Mouse (Mus musculus): Measurements from ENCODE around the gene Npsr1. TPM values are rescaled to one million over a fixed set of nuclear protein-coding genes. Genes with fewer than 3 reads are reported as not detected.

The Npsr1 gene
- total and polyA plus RNA-seq, 3 experiments: not detected

- intact Hi-C loops (cut with DNase I): no loop called here
- Histone ChIP-seq H3K27me3 (ENCODE audit: control insufficient read depth, insufficient read depth, low read length) (no peaks in the 10 kb centered on the region), H3K36me3 (ENCODE audit: control insufficient read depth, insufficient read depth, low read length) (no peaks in the 10 kb centered on the region)
Observed at GRCm38 (mm10) chr9:24283536-24283935, 185.7 kb downstream of the Npsr1 start.

GRCm38 (mm10) chr9:24284239-24285084 lies 186.7 kb downstream of the Npsr1 start:
- H3K27ac ChIP-seq: no peak overlapping the region
- intact Hi-C loops (cut with DNase I): no loop called here
- no peaks in the 10 kb centered on the region for H3K4me1 ChIP-seq (ENCODE audit: control insufficient read depth, insufficient read depth, low read length)
- WGBS: 77% methylated on average over 5 of the region's 5 CpGs
- no peak for DNase-seq
- no peak overlapping the region for H3K4me3 ChIP-seq
- no peaks in the 10 kb centered on the region for H3K27me3 ChIP-seq (ENCODE audit: control insufficient read depth, insufficient read depth, low read length)
- H3K36me3 ChIP-seq (ENCODE audit: control insufficient read depth, insufficient read depth, low read length): no peaks in the 10 kb centered on the region
- no peak for TF ChIP-seq CTCF (IDR thresholded peaks at IDR 0.05)
- no peak for TF ChIP-seq EP300 (IDR thresholded peaks at IDR 0.05; ENCODE audit: insufficient read depth, low read depth, low read length)
- no peak for TF ChIP-seq POLR2A (IDR thresholded peaks at IDR 0.05; ENCODE audit: insufficient read depth, low read depth, low read length)
- no peak overlapping the region for H3K9ac ChIP-seq (ENCODE audit: low read depth, low read length)
- no peaks in the 10 kb centered on the region for H3K79me2 ChIP-seq (replicated peaks; ENCODE audit: control insufficient read depth, insufficient read depth, low read length)

More at GRCm38 (mm10) chr9:24283536-24283935, 185.7 kb downstream of the Npsr1 start:
- no peaks in the 10 kb centered on the region for H3K4me1 ChIP-seq (ENCODE audit: control insufficient read depth, insufficient read depth, low read length)
- no peaks in the 10 kb centered on the region for H3K79me2 ChIP-seq (replicated peaks; ENCODE audit: control insufficient read depth, insufficient read depth, low read length)
- no peak overlapping the region for H3K9ac ChIP-seq (ENCODE audit: low read depth, low read length)
- no peak for DNase-seq
- TF ChIP-seq CTCF (IDR thresholded peaks at IDR 0.05): no peak
- TF ChIP-seq POLR2A (IDR thresholded peaks at IDR 0.05; ENCODE audit: insufficient read depth, low read depth, low read length): no peak
- no peak for TF ChIP-seq EP300 (IDR thresholded peaks at IDR 0.05; ENCODE audit: insufficient read depth, low read depth, low read length)
- no peak overlapping the region for H3K4me3 ChIP-seq
- no peak overlapping the region for H3K27ac ChIP-seq

DNA sequence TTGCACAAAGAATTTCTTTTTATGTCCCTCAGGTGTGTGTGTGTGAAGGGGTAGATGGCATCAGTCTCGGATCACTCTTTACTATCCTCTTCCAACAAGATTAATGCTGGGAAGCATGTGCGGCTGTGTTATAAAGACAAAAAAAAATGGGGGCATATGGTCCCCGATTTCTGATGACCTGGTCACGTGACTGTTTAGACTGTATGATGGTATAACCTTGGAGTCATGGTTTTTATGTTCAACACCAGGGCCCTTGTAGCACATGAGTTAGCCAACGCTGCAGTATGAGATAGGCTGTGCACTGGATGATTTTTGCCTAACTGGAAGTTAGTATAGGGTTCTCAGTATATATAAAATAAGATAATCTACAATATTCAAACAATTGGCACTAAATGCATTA lies 187.6 kb downstream of the Npsr1 start:
- no peak overlapping the region for H3K4me3 ChIP-seq
- intact Hi-C loops (cut with DNase I): no loop called here
- no peak overlapping the region for H3K27ac ChIP-seq
- H3K27me3 ChIP-seq (ENCODE audit: control insufficient read depth, insufficient read depth, low read length): no peaks in the 10 kb centered on the region
- no peaks in the 10 kb centered on the region for H3K79me2 ChIP-seq (replicated peaks; ENCODE audit: control insufficient read depth, insufficient read depth, low read length)
- no peaks in the 10 kb centered on the region for H3K4me1 ChIP-seq (ENCODE audit: control insufficient read depth, insufficient read depth, low read length)
- no peak for TF ChIP-seq POLR2A (IDR thresholded peaks at IDR 0.05; ENCODE audit: insufficient read depth, low read depth, low read length)
- TF ChIP-seq EP300 (IDR thresholded peaks at IDR 0.05; ENCODE audit: insufficient read depth, low read depth, low read length): no peak
- no peak for TF ChIP-seq CTCF (IDR thresholded peaks at IDR 0.05)
- 88% methylated on average over 5 of the region's 5 CpGs for WGBS
- H3K9ac ChIP-seq (ENCODE audit: low read depth, low read length): no peak overlapping the region
- DNase-seq: no peak
- H3K36me3 ChIP-seq (ENCODE audit: control insufficient read depth, insufficient read depth, low read length): no peaks in the 10 kb centered on the region

- no peak for DNase-seq
- WGBS: 42% methylated on average over 6 of the region's 6 CpGs
- intact Hi-C loops (cut with DNase I): no loop called here
- H3K27me3 ChIP-seq (ENCODE audit: control insufficient read depth, insufficient read depth, low read length): no peaks in the 10 kb centered on the region
- TF ChIP-seq POLR2A (IDR thresholded peaks at IDR 0.05; ENCODE audit: insufficient read depth, low read depth, low read length) (no peak), EP300 (IDR thresholded peaks at IDR 0.05; ENCODE audit: insufficient read depth, low read depth, low read length) (no peak), CTCF (IDR thresholded peaks at IDR 0.05) (no peak)
- H3K4me1 ChIP-seq (ENCODE audit: control insufficient read depth, insufficient read depth, low read length): no peaks in the 10 kb centered on the region
- H3K9ac ChIP-seq (ENCODE audit: low read depth, low read length): no peak overlapping the region
- H3K27ac ChIP-seq: no peak overlapping the region
- no peaks in the 10 kb centered on the region for H3K36me3 ChIP-seq (ENCODE audit: control insufficient read depth, insufficient read depth, low read length)
- H3K4me3 ChIP-seq: no peak overlapping the region
- no peaks in the 10 kb centered on the region for H3K79me2 ChIP-seq (replicated peaks; ENCODE audit: control insufficient read depth, insufficient read depth, low read length)
Observed at GRCm38 (mm10) chr9:24291385-24291784, 193.6 kb downstream of the Npsr1 start.

- H3K27me3 ChIP-seq (ENCODE audit: control insufficient read depth, insufficient read depth, low read length): no peaks in the 10 kb centered on the region
- no peaks in the 10 kb centered on the region for H3K36me3 ChIP-seq (ENCODE audit: control insufficient read depth, insufficient read depth, low read length)
- 71% methylated on average over 12 of the region's 12 CpGs for WGBS
- DNase-seq: no peak
- H3K9ac ChIP-seq (ENCODE audit: low read depth, low read length): no peak overlapping the region
- H3K4me3 ChIP-seq: no peak overlapping the region
- H3K27ac ChIP-seq: no peak overlapping the region
- intact Hi-C loops (cut with DNase I): no loop called here
- no peaks in the 10 kb centered on the region for H3K79me2 ChIP-seq (replicated peaks; ENCODE audit: control insufficient read depth, insufficient read depth, low read length)
- TF ChIP-seq CTCF (IDR thresholded peaks at IDR 0.05): no peak
- no peak for TF ChIP-seq POLR2A (IDR thresholded peaks at IDR 0.05; ENCODE audit: insufficient read depth, low read depth, low read length)
- no peak for TF ChIP-seq EP300 (IDR thresholded peaks at IDR 0.05; ENCODE audit: insufficient read depth, low read depth, low read length)
- H3K4me1 ChIP-seq (ENCODE audit: control insufficient read depth, insufficient read depth, low read length): no peaks in the 10 kb centered on the region
Observed at GRCm38 (mm10) chr9:24293252-24293959, 195.6 kb downstream of the Npsr1 start.

GRCm38 (mm10) chr9:24302906-24303305 lies 205.1 kb downstream of the Npsr1 start:
- Histone ChIP-seq H3K27me3 (ENCODE audit: control insufficient read depth, insufficient read depth, low read length) (no peaks in the 10 kb centered on the region; the same call in 1 of the 2 replicates), H3K4me1 (ENCODE audit: control insufficient read depth, insufficient read depth, low read length) (no peaks in the 10 kb centered on the region), H3K36me3 (ENCODE audit: control insufficient read depth, insufficient read depth, low read length) (no peaks in the 10 kb centered on the region), H3K4me3 (no peak overlapping the region), H3K79me2 (replicated peaks; ENCODE audit: control insufficient read depth, insufficient read depth, low read length) (no peaks in the 10 kb centered on the region), H3K27ac (no peak overlapping the region), H3K9ac (ENCODE audit: low read depth, low read length) (no peak overlapping the region)
- intact Hi-C loops (cut with DNase I): no loop called here
- WGBS: 91% methylated on average over 6 of the region's 6 CpGs
- DNase-seq: no peak
- no peak for TF ChIP-seq CTCF (IDR thresholded peaks at IDR 0.05)
- no peak for TF ChIP-seq EP300 (IDR thresholded peaks at IDR 0.05; ENCODE audit: insufficient read depth, low read depth, low read length)
- no peak for TF ChIP-seq POLR2A (IDR thresholded peaks at IDR 0.05; ENCODE audit: insufficient read depth, low read depth, low read length)

Data from heart, adult 2 months (tissue).